Mouse (Mus musculus): ENCODE measurements at regions not wholly inside any gene's neighbourhood (a gene's known extent, or its start where the extent isn't known, plus 50 kb on each side); places are given as distances from the start of the nearest gene placed in this dataset.

DNA sequence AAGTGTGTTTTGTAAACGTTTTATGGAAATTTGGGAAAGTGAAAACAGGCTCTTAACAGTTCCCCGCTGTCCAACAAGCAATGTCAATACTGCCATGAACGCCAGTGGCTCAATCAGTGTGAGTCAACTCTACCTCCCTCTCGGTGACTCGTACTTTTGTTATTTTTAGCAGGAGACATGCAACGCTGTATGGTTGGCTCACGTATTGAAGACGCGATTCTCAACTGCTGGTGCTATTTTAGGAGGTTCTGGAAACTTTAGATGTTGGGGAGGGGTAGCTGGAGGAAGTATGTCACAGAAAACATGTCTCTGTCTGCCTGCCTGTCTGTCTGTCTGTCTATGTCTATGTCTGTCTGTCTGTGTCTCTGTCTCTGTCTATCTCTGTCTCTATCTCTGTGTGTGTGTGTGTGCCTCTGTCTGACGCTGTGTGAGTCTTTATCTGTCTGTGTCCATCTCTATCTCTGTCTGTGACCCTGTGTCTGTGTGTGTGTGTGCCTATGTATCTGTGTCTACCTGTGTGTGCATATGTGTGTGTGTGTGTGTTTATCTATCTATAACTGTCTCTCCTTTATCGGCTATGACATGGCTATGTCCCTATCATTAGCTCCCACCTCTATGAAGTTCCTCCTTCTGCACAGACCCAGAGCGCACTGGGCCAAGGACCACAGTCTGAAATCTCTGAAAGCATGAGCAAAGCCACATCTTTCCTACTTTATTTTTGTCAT, 283.9 kb upstream of the Runx1 start:
- 72% methylated on average over 12 of the region's 12 CpGs for WGBS
- no peak for ATAC-seq (replicated peaks; ENCODE audit: low FRiP score, low TSS enrichment, low read depth)
- no peaks in the 10 kb centered on the region for H3K4me1 ChIP-seq (replicated peaks; ENCODE audit: control insufficient read depth, insufficient read depth, low read length)
- no peaks in the 10 kb centered on the region for H3K36me3 ChIP-seq (ENCODE audit: control insufficient read depth, insufficient read depth, low read length)
- H3K4me2 ChIP-seq (ENCODE audit: low read length), result no peak overlapping the region
- no peak overlapping the region for H3K9ac ChIP-seq (ENCODE audit: low read length)
- H3K27ac ChIP-seq (ENCODE audit: low read depth), result no peak overlapping the region
- no peak for DNase-seq (ENCODE audit: low spot score)
- no peaks in the 10 kb centered on the region for H3K9me3 ChIP-seq (ENCODE audit: control insufficient read depth, low read length)
- no peak overlapping the region for H3K4me3 ChIP-seq (ENCODE audit: low read depth, low read length)
- H3K27me3 ChIP-seq (replicated peaks; ENCODE audit: control insufficient read depth, insufficient read depth, low read length), result no peaks in the 10 kb centered on the region

DNA sequence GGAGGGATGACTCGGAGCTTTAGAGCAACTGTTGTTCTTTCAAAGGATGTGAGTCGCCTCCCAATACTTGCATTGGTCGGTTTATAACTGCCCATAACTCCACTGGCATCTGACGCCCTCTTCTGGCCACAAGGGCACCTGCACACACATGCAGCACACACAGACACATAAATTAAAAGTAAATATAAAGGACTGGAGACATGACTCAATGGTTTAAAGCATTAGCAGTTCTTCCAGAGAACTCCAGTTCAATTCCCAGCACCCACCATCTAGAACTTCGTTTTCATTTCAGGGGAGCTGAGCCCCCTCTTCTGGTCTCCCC, 281.5 kb upstream of the Runx1 start:
- WGBS, result 88% methylated on average over 5 of the region's 5 CpGs
- Histone ChIP-seq H3K4me1 (replicated peaks; ENCODE audit: control insufficient read depth, insufficient read depth, low read length) (no peaks in the 10 kb centered on the region), H3K36me3 (ENCODE audit: control insufficient read depth, insufficient read depth, low read length) (no peaks in the 10 kb centered on the region), H3K27me3 (replicated peaks; ENCODE audit: control insufficient read depth, insufficient read depth, low read length) (no peaks in the 10 kb centered on the region), H3K9ac (ENCODE audit: low read length) (no peak overlapping the region), H3K4me2 (ENCODE audit: low read length) (no peak overlapping the region), H3K9me3 (ENCODE audit: control insufficient read depth, low read length) (no peaks in the 10 kb centered on the region), H3K4me3 (ENCODE audit: low read depth, low read length) (no peak overlapping the region), H3K27ac (ENCODE audit: low read depth) (no peak overlapping the region)
- ATAC-seq (replicated peaks; ENCODE audit: low FRiP score, low TSS enrichment, low read depth) (no peak), DNase-seq (ENCODE audit: low spot score) (no peak)

DNA sequence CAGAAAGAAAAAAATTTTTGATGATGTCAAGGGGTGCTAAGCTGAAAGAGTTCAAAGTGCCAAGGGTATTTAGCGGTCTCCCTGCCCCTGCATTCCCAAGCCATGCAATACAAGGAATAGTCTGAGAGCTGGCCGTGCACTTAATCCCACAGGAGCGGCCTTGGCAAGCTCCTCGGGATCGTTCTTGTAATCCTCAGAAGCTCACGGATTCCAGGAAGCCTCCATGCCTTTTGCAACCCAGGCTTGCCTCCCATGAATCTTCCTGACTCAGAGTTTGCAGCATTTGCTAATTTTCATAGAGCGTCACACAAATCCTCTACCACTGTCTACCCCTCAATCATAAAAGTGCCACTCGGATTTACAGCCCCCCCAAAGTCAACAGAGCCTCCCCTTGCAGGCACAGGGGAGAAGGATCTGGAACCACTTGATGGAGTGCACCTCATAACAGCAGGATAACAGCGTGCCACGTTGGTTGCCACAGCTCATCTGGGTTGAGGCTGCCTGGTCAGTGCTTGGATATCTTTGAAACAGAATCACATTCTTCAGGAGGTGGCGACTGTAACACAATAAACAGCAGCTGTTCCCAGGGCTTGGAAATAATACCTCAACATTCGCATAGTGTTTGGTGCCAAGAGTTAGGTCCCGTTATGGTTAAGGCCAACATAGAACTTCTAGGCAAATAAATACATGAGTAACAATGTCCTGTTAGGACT, 281.0 kb upstream of the Runx1 start:
- Histone ChIP-seq H3K9me3 (ENCODE audit: control insufficient read depth, low read length) (no peaks in the 10 kb centered on the region), H3K4me3 (ENCODE audit: low read depth, low read length) (no peak overlapping the region), H3K9ac (ENCODE audit: low read length) (no peak overlapping the region), H3K27ac (ENCODE audit: low read depth) (no peak overlapping the region), H3K4me2 (ENCODE audit: low read length) (no peak overlapping the region), H3K27me3 (replicated peaks; ENCODE audit: control insufficient read depth, insufficient read depth, low read length) (no peaks in the 10 kb centered on the region), H3K4me1 (replicated peaks; ENCODE audit: control insufficient read depth, insufficient read depth, low read length) (no peaks in the 10 kb centered on the region), H3K36me3 (ENCODE audit: control insufficient read depth, insufficient read depth, low read length) (no peaks in the 10 kb centered on the region)
- DNase-seq (ENCODE audit: low spot score) (no peak), ATAC-seq (replicated peaks; ENCODE audit: low FRiP score, low TSS enrichment, low read depth) (no peak)
- WGBS, result 62% methylated on average over 13 of the region's 13 CpGs

DNA sequence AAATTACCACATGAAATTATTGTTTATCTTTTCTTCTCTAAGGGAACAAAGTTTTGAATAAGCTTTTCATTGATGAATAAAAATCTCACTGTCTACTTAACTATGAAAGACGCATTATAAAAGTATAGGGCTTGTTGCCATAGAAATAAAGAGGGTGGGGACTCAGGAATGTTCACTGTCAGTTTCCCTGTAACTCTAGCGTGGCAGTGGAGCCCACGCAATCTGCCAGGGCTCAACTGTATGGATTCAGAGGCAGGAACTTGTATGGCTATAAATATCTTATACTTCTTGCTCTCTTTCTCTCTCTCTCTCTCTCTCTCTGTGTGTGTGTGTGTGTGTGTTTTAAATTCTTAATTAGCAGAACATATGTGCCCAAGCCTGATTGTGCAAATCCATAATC, 276.2 kb upstream of the Runx1 start:
- ATAC-seq (replicated peaks; ENCODE audit: low FRiP score, low TSS enrichment, low read depth) (no peak), DNase-seq (ENCODE audit: low spot score) (no peak)
- no peak overlapping the region for H3K27ac ChIP-seq (ENCODE audit: low read depth)
- H3K27me3 ChIP-seq (replicated peaks; ENCODE audit: control insufficient read depth, insufficient read depth, low read length), result no peaks in the 10 kb centered on the region
- H3K9me3 ChIP-seq (ENCODE audit: control insufficient read depth, low read length), result no peaks in the 10 kb centered on the region
- 49% methylated on average over 3 of the region's 3 CpGs for WGBS
- no peaks in the 10 kb centered on the region for H3K36me3 ChIP-seq (ENCODE audit: control insufficient read depth, insufficient read depth, low read length)
- H3K4me2 ChIP-seq (ENCODE audit: low read length), result no peak overlapping the region
- no peak overlapping the region for H3K4me3 ChIP-seq (ENCODE audit: low read depth, low read length)
- no peaks in the 10 kb centered on the region for H3K4me1 ChIP-seq (replicated peaks; ENCODE audit: control insufficient read depth, insufficient read depth, low read length)
- H3K9ac ChIP-seq (ENCODE audit: low read length), result no peak overlapping the region

DNA sequence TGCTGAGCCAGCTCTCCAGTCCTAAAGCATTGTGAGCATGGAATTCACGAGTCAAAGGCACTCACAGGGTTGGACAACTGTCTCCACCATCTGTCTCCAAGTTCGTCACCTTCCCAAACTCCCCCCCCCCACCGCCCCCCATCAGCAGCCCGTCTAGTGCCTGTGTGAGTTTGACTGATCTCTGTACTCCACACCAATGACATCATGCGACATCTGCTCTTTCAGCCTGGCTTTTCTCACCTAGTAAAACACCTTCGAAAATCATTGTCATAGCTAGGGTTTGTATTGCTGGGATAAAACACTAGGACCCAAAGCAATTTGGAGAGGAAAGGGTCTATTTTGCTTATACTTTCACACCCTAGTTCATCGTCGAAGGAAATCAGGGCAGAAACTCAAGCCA, 272.1 kb upstream of the Runx1 start:
- Histone ChIP-seq H3K4me1 (replicated peaks; ENCODE audit: control insufficient read depth, insufficient read depth, low read length) (no peaks in the 10 kb centered on the region), H3K27ac (ENCODE audit: low read depth) (no peak overlapping the region), H3K4me3 (ENCODE audit: low read depth, low read length) (no peak overlapping the region), H3K9ac (ENCODE audit: low read length) (no peak overlapping the region), H3K27me3 (replicated peaks; ENCODE audit: control insufficient read depth, insufficient read depth, low read length) (no peaks in the 10 kb centered on the region), H3K4me2 (ENCODE audit: low read length) (no peak overlapping the region), H3K36me3 (ENCODE audit: control insufficient read depth, insufficient read depth, low read length) (no peaks in the 10 kb centered on the region), H3K9me3 (ENCODE audit: control insufficient read depth, low read length) (no peaks in the 10 kb centered on the region)
- DNase-seq (ENCODE audit: low spot score) (no peak), ATAC-seq (replicated peaks; ENCODE audit: low FRiP score, low TSS enrichment, low read depth) (no peak)
- WGBS, result 65% methylated on average over 8 of the region's 8 CpGs

DNA sequence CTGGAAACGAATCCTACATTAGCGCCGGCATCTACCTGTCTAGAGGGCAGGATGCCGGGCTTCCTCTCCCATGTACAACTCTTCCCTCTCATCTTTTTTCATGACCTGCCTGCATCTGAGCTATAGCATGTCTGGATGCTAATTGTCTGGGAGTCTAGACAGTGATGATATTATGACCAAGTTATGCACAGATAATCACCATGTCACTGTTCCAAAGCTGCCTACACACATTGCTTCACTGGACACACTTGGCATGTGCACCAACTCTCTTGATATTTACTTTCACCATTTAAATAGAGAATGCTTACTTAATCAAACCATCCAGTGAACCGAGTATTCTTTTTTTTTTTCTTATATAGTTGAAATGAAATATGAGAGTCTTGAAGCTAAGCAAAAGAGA, 270.2 kb upstream of the Runx1 start:
- WGBS, result 74% methylated on average over 5 of the region's 5 CpGs
- H3K9me3 ChIP-seq (ENCODE audit: control insufficient read depth, low read length), result 0 out of 2 replicates have a peak, but pooled peaks cover 2% of the 10 kb centered on the region
- no peaks in the 10 kb centered on the region for H3K36me3 ChIP-seq (ENCODE audit: control insufficient read depth, insufficient read depth, low read length)
- H3K9ac ChIP-seq (ENCODE audit: low read length), result no peak overlapping the region
- H3K4me2 ChIP-seq (ENCODE audit: low read length), result no peak overlapping the region
- no peak overlapping the region for H3K4me3 ChIP-seq (ENCODE audit: low read depth, low read length)
- no peak for DNase-seq (ENCODE audit: low spot score)
- no peak for ATAC-seq (replicated peaks; ENCODE audit: low FRiP score, low TSS enrichment, low read depth)
- no peak overlapping the region for H3K27ac ChIP-seq (ENCODE audit: low read depth)
- 0 out of 2 replicates have a peak, but pooled peaks cover 3% of the 10 kb centered on the region for H3K4me1 ChIP-seq (replicated peaks; ENCODE audit: control insufficient read depth, insufficient read depth, low read length)
- no peaks in the 10 kb centered on the region for H3K27me3 ChIP-seq (replicated peaks; ENCODE audit: control insufficient read depth, insufficient read depth, low read length)

DNA sequence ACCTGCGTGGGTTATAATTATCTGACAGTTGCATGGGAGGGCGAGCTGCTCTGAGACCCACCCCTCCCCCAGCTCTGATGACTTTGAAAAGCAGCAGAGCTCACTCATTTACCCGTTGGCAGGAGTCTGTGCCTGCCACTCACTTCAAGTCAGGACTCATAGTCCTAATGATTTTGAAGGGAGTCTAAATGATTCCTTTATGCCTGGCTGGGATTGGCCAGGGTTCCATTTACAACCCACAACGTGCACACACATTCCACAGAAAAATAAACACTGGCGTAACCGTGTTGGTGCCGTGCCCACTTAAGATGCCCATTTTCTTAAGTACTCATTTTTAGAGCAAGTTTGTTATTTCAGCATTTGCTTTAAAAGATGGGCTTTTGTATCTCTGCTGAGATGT, 266.8 kb upstream of the Runx1 start:
- H3K36me3 ChIP-seq (ENCODE audit: control insufficient read depth, insufficient read depth, low read length), result no peaks in the 10 kb centered on the region
- H3K9ac ChIP-seq (ENCODE audit: low read length), result no peak overlapping the region
- DNase-seq (ENCODE audit: low spot score) (no peak), ATAC-seq (replicated peaks; ENCODE audit: low FRiP score, low TSS enrichment, low read depth) (no peak)
- no peak overlapping the region for H3K4me2 ChIP-seq (ENCODE audit: low read length)
- H3K4me3 ChIP-seq (ENCODE audit: low read depth, low read length), result no peak overlapping the region
- H3K4me1 ChIP-seq (replicated peaks; ENCODE audit: control insufficient read depth, insufficient read depth, low read length), result 0 out of 2 replicates have a peak, but pooled peaks cover 3% of the 10 kb centered on the region
- 22% methylated on average over 7 of the region's 7 CpGs for WGBS
- no peak overlapping the region for H3K27ac ChIP-seq (ENCODE audit: low read depth)
- 0 out of 2 replicates have a peak, but pooled peaks cover 3% of the 10 kb centered on the region for H3K9me3 ChIP-seq (ENCODE audit: control insufficient read depth, low read length)
- no peaks in the 10 kb centered on the region for H3K27me3 ChIP-seq (replicated peaks; ENCODE audit: control insufficient read depth, insufficient read depth, low read length)

DNA sequence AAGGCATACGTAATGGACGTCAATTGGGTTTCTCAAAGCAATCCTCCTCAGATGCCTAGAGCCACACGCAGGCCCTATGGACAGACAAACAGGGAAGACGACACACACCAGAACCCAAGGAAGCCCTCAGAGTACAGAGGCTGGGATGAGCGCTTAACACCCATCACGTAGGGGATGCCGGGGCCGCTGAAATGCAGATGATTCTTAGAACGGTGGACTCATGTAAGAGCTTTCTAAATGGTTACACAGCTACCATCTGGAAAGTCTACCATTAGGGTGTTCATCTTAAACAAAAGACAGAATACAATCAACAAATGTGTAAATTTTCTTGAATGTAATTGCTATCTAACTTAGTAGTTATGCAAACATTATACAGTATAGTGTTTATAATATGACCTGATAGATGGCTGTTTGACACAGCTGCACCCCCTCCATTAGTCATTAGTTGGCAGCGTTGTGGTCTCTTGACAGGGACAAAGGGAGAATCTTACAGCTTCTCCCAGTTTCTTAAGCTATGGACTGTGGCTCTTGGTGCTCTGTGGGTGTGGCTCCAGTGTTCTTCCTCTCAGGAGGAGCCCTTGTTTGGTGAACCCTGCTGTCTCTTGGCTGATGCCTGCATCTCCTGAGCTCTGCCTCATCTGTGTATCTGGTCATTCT, 259.4 kb upstream of the Runx1 start:
- ATAC-seq (replicated peaks; ENCODE audit: low FRiP score, low TSS enrichment, low read depth) (no peak), DNase-seq (ENCODE audit: low spot score) (no peak)
- H3K4me1 ChIP-seq (replicated peaks; ENCODE audit: control insufficient read depth, insufficient read depth, low read length), result 0 out of 2 replicates have a peak, but pooled peaks cover 4% of the 10 kb centered on the region
- 54% methylated on average over 10 of the region's 10 CpGs for WGBS
- H3K27ac ChIP-seq (ENCODE audit: low read depth), result peak overlapping the region; percentile 30; the same call in 1 of the 2 replicates
- H3K27me3 ChIP-seq (replicated peaks; ENCODE audit: control insufficient read depth, insufficient read depth, low read length), result no peaks in the 10 kb centered on the region
- H3K4me3 ChIP-seq (ENCODE audit: low read depth, low read length), result no peak overlapping the region
- H3K9me3 ChIP-seq (ENCODE audit: control insufficient read depth, low read length), result no peaks in the 10 kb centered on the region
- H3K9ac ChIP-seq (ENCODE audit: low read length), result no peak overlapping the region
- H3K36me3 ChIP-seq (ENCODE audit: control insufficient read depth, insufficient read depth, low read length), result no peaks in the 10 kb centered on the region
- no peak overlapping the region for H3K4me2 ChIP-seq (ENCODE audit: low read length)

All from intestine, embryonic 14.5 days (tissue).